Mouse (Mus musculus) spleen, postnatal 4 days (tissue): Measurements from ENCODE around the gene 2510009E07Rik.
A peak's percentile ranks its signal among the peaks of the same experiment; 100 is the strongest.

Experiments
- DNase-seq, 2 experiments: peaks; one replicate each; pipeline ENCODE4 v3.0.0; 2022; ENCODE audit warnings: low spot score in 2 of 2

2510009E07Rik gene

DNA sequence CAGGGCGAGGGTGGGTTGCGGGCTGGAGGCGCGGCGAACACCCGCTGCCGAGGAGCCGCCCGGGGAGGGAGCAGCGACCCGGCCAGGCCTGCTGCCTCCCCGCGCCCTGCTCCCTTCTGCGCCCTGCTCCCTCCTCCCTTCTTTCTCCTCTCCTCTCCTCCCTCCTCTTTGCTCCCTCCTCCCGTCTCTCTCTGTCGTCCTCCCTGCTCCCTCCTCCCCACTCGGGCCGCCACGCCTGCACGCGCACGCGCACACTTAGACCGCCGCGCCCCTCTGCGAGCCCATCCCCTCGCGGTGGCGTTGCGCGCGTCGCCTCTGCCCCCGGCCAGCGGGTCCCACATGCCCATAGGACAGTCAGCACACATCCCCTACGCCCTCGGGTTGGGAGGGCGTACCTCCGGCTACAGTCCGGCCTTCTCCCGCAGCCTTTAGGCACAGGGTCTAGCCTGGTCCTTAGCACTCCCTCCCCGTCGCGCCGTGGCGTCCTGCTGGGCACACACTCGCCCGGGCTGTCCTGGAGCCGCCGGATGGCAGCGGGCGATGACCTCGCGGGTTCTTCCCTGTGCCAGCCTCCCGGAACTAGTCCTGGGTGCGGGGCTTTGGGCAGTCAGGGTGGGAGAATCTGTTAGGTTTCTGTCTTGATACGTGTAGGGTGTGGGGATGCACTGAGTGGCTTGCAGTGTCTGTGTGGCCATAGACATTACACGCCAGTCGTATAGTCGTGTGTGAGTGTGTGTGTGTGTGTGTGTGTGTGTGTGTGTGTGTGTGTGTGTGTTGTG lies at the start of gene 2510009E07Rik:
Gene 2510009E07Rik, minus strand, starts transcription at position 203 of the 779 bp plus-strand sequence.
- DNase-seq = peak; percentile 53 to 64

DNA sequence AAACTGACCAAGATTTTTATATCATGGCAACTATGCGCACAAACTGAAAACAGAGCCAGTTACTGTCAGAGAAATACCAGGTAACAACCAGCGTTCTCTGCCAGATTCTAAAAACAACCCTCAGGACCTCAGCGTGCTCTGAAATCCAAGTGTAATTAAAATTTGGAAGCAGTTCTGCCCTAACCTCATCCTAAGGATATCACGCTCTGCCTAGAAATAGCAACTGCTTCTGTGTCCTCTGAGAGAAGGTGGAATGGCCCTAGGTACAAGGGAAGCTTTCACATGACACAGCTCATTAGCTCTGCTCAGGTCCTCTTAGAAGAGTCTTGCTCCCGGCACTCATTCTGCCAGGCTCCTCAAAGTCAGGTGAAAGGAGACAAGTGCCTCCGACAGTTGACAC lies 48.9 kb upstream of the 2510009E07Rik start:
- no peak for DNase-seq

DNA sequence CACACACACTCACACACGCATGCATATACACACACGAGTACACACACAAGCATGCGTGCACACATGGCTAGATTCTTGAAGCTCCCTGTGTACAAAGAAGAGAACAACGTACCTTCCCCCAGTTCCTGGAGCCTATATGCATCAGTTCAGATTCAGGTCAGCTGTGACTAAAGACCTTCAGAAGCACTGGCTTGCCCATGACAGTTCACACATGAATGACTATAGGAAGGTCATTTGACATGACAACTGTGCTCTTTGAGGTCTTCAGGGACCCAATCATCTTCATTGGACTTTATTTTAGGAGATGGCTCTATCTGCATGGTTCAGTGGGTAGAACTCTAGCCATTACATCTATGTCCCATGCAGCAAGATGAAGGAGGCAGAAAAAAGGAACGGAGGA lies 48.4 kb upstream of the 2510009E07Rik start:
- DNase-seq = no peak

DNA sequence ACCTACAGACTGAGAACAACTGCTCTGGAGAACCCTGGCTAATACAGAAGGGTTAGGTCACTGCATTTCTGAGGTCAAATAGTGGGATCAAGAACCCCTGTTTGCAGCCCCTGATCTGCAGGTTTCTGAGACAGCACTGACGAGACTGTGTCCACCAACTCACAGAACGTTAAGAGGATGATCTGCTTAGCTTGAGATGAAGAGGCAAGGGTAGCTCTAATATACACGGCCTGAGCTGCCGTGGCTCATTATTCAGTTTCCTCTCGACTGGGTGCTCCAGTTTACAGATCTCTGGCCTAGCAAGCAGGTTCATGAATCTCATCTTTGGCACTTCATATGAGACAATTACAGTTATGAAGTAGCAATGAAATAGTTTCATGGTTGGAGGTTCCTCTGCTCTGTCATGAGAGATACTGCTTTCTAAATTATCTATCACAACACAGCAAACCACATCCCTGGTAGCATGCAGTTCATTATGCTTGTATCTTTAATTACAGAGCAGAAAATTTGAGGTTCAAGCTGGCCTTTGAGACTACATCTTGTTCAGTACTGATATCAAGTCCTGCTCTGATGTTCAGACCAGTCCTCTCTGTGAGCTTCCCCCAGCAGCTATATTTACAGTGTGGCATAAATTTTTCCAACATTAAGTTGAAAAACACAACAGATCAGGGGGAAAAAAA lies 47.9 kb upstream of the 2510009E07Rik start:
- DNase-seq = no peak

DNA sequence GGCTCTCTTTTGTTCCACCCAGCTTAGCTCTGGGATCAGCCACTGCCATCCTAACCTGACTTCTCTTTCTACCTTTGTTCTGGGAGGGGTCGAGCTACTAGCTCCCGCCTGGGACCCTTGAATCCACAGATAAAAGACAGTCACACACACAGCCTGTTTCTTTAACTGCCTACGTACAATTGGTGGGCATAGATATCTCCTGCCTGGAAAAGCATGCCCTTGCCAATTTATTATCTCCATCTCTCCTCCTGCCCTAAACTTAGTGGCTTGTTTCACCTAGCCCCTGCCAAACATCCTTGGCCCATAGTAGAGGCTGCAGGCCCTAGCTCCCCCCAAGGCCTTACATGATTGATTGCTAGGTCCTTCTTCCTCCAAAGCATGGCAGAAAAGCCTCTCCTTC lies 47.1 kb upstream of the 2510009E07Rik start:
- DNase-seq = no peak

DNA sequence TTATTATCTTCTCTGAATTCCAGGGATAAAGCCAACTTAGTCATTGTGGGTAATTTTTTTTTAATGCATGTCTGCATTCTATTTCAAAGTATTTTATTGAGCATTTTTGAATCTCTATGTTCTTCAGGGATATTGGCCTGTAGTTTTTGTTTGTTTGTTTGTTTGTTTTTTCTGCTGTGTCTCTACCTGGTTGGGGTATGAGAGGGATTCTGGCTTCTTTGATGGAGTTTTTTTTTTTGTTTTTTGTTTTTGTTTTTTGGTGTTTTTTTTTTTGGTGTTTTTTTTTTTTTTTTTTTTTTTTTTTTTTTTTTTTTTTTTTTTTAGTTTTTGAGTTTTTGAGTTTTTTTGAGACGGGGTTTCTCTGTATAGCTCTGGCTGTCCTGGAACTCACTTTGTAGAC lies 41.2 kb upstream of the 2510009E07Rik start:
- DNase-seq = no peak

DNA sequence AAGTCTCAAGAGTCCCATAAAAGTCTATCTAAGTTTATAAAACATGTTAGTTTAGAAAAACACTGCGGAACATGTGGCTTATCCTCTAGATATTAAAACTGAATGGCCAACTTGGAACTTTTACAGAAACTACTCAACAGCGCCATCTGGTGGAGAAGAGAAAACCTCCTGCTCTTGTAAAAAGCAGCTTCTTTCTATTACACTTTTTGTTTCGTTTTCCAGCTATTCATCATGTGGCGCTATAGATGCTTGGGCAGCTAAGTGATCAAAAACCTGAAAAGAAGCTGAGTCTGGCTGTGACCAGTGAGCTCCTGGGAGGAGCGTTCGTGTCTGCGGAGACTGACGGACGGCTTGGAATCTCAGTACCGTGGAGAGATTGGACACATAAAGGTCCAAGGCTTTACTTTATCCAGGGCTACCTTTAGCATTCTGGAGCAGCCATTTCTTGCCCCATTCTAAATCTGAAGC lies 33.5 kb upstream of the 2510009E07Rik start:
- peak; percentile 60 to 88 for DNase-seq

DNA sequence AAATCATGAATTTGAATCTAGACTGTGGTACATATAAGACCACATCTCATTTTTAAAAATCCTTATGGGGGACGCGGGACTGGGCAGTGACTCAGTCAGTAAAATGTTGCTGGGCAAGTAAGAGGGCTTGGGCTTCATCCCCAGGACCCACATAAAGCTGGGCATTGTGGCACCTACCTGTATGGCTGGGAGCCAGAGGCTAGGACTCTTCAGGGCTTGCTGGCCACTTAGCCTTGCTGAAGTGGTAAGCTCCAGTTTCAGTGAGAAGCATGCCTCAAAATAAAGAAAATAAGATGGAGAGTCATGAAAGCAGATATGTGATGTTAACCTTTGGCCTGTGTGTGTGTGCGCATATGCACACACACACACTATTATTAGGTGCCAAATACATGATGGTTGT lies 33.0 kb upstream of the 2510009E07Rik start:
- no peak for DNase-seq

DNA sequence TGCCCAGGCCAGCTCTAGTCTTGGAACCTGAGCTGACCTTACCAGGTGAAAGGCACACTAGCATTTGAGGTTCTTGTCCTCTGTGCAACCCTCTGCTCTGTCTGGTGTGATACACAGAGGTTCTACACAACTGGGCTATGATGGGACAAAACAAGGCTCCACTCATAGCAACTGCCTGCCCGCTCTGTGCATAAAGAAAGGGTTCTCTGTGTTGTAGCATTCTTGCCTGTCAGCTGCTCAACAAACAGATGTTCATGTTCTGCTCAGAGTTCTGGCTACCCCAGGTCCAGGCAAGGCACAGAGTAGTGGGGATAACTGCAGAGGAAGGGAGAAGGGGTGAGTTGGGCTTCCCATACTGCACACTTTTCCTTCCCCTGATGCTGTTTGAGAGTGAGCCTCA lies 29.8 kb upstream of the 2510009E07Rik start:
- no peak for DNase-seq

DNA sequence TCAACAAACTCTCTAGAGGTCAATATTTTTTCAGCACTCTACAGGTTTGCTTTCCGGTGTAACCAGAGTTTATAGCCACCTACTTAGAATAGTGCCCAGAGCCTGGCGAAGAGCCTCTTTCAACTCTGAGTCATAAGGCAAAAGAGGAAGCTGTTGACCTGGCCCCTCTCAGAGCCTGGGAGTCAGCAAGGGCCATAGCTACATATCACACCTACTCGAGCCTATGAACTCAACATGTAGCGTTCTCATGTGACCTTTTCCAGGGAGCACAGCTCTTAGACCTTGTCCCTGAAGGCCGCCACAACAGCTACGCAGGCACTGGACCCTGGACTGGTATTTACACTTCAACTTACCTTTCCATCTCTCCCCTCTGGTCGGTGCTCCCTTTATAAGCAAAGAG lies 25.3 kb upstream of the 2510009E07Rik start:
- no peak for DNase-seq

DNA sequence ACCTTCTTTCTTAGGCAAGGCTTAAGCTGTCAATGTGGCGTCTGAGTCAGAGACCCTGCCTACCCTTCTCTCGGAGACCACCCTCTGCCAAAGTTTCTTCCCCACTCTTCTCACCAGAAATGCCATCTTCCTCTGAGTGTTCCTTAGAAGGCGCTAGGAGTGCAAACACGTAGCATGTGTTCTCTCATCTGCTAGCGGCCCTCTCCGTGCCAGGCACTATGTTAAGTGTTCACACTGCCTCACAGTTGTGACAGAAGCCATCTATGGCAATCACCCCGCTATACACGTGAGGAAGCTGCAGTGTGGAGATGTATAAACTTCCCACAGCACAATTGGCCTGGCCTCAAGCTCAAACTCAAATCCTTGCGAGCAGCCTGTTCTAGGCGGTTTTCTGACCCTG lies 20.1 kb upstream of the 2510009E07Rik start:
- no peak for DNase-seq

DNA sequence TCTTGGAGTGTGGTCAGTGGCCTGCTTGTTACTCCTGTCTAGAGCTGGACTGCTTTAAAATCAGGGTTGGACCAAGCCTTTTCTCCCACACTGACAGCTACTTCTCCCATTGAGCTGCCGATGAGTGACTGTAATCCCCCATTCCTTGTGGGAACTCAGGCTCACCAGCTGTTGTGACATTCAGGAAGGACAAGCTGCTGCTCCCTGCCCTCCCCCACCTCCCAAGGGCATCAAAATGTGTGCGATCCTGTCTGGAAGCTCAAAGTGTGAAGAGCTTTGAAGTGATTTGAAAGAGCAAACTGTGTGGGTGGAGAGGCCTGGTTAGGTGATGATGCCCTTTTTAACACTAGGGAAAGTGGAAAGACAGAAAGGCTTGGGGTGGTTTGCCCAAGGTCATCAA lies 15.9 kb upstream of the 2510009E07Rik start:
- DNase-seq = no peak

DNA sequence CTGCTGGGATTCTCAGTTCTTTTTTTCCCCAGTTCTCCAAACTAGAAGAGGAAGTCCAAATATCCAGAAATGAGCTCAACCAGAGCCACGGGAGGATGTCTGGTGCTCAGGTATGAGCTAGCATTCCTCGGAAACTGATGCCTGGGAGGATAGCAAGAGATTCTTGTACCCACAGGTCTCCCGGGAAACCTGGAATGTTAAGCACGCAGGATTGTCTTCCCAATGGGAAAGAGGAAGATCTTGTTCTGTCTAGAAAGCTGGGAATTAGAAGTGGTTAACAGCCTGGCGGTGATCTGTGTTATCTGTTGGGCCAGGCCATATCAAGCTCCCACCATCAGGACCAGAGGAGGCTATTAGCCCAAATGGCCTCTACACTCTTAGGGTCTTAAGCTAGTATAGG lies 10.2 kb upstream of the 2510009E07Rik start:
- no peak for DNase-seq

DNA sequence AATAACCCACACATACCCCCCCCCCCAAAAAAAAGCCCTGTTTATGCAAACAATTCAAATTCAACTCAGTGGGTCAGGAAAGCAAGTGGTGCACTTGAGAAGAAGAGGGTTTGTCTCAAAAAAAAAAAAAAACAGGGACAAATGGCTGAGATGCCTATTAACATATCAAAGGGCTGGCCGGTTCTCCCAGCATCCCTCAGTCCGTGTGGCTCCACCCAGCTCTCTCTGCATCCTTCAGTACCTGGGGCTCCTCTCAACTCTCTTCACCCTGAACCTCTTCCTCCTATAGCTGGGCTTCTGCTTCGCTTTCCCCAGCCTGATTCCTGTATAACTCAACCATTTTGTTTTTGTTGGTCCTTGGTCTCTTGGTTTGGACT lies 7.8 kb upstream of the 2510009E07Rik start:
- no peak for DNase-seq

DNA sequence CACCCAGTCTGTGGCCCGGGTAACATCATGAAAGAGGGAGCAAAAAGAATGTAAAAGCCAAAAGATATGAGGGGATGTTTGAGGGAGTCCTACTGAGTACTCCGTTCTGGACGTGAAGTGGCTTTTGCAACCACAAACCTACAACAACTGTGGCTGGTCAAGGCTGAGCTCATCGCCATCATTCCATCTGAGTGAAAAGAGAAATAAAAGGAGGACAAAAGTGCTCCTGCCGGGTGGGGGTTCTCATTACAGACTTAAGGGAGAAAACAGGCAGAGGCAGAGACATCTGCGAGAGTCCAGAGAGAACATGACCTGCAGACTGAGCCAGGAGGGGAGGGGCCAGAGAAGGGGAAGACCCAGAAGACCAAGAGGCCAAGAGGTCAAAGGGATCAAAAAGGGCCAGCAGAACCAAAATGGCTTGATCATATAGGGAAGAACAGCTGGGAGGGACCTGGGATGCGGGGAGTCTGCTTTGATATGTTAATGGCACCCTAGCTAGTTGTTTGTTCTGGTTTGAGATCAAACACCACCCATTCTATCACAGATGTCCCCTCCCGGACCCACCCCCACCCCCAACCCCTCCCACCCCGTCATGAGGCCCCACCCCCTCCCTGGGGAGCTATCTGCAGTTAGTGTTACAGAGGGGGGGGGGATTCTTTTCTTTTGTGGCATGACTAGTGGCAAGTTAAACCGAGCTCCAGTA lies 7.3 kb upstream of the 2510009E07Rik start:
- DNase-seq = no peak

DNA sequence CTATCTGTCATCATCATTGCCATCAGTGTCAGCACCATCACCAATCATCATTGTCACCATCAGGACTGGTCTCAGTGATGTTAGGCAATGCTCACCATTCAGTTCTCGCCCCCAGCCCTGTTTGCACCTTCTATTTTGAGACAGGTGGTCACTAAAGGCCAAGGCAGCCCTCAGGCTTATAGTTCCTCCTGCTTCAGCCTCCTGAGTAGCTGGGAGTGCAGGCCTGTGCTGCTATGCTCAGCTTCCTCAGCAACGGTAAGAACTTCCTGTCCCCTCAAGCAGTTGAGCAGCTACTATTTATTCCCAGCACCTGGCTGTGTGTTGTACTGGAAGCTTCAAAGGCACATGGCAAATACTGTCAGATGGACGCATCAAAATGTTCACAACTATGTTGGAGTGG lies 3.7 kb upstream of the 2510009E07Rik start:
- DNase-seq = no peak

DNA sequence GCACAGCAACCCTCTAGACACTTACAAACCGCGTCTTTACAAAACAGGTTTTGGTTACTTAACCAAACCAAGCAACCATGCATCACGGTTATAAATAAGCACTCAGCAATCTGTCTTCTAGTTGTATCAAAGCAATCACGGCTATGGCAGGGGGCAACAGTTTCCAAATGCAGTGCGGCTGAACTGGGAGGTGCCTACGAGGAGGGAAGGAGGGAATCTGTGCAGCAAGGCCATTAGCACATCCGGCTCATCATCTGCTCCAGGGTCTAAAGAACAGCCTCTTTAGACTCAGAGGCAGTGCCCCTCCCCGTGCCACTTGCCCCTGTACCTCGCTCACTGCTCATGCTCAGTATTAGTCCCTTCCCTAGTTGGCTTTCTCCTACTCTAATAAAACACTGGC lies 2.5 kb upstream of the 2510009E07Rik start:
- DNase-seq = no peak

DNA sequence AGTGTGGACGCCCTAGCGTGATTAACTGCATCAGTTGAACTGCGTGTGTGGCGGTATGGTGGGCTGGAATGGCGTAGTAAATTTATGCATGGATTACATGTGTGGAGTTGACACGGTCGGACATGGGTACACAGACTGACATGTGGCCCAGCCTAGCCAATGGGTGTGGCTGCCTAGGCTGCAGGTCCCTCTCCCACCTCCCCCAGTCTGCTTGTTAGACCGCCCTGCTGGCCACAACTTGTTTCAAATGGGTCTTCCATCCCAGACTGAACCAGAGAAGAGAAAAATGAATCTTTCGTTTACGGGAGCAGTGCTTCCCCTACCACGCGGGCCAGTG lies 745 bp upstream of the 2510009E07Rik start:
- no peak for DNase-seq

DNA sequence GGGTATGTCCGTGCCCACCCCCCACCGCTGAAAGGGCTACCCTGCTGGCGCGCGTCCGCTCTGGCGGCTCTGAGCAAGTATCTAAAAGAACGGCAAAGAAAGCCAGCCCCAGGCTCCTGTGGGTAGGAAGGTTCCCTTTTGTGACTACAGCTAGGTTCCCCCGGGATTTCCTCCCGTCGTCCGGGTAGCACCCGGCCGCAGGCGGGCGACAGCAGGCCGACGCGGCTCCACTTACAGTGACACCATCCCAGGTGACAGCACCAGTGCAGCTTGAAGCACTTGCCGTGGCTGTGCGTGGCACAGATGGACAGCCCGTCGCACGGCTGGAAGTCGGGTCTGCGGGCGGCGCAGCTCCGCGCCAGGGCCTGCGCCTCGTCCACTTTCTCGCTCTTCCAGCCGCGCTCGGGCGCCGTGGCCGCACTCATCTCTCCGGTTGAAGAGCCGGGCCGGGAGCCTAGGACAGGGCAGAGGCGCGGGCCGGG lies 443 bp downstream of the 2510009E07Rik start:
- DNase-seq = peak; percentile 18 to 75

DNA sequence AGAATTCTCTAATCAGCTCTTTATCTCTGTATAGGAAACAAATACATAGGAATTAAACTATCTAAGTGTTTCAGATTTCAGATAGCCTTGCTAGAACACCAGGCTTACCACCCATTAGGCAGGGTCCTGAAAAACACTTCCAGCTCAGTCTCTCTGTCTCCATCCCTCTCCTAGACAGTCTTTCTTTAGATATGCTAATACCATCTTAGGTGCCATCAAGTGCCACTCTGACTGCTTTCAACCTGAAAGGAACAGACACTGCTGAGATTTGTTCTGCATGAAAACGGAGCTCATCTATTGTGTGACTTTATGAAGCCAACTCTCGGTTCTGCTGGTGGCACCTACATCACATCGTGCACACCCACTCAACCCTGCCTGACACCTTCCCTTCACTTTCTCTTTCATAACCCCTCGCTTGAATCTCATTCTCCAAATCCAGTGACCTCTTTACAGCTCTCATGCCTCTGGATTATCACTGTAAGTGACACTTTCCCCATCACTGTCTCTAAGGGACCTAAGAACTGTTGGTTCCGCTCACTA lies 4.2 kb downstream of the 2510009E07Rik start:
- no peak for DNase-seq

DNA sequence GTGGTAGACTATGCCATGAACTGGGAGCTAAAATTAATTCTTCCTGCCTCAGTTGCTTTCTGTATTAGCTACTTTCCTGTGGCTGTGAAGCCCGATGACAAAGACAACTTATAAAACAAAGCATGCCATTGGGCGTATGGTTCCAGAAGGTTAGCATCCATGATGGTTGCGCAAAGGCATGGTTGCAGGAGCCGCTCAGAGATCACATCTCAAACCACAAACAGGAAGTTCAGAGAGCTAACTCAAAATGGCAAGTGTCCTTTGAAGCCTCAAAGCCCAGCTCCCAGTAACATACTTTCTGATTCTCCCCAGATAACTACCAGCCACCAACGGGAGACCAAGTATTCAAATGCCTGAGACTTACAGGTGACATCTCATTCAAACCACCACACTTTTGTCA lies 5.3 kb downstream of the 2510009E07Rik start:
- DNase-seq = no peak

DNA sequence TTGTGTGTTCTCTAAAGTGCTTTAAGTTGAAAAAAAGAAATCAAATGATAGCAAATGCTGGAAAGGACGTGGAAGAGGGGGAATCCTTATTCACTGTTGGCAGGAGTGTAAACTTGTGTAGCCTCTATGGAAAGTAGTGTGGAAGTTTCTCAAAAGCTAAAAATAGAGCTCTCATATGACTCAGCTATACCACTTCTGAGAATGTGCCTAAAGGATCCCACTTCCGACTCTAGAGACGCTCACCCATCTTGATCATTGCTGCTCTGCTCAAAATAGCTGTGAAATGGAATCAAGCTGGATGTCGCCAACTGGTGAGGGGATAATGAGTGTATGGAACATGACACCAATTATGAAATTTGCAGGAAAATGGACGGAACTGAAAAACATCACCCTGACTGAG lies 7.1 kb downstream of the 2510009E07Rik start:
- DNase-seq = no peak
